Mouse (Mus musculus): ENCODE measurements around the gene Pdcd2l.

DNA sequence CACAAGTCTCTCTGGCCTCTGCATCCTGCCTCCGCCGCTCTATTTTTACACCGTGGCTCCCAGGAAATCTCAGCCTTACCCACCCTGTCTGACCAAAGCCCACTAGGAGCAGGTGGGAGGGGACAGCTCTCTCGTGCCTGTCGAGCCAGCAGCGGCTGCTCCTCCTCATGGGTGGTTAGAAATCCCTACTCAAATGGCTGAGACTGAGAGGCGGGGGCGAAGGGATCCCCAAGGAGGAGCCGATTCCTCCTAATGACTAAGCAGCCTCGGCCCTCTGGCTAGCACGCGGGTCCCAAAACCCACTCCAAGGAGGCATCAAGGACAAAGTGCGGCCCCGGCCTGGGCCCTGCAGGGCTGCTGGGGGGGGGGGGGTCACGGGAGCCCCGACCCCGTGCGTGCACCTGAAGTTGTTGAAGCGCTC lies 33.2 kb upstream of the Pdcd2l start:
- TF ChIP-seq CTCF (IDR thresholded peaks at IDR 0.05; ENCODE audit: borderline replicate concordance, control insufficient read depth, extremely low read depth, insufficient read depth, low read length, poor library complexity) (no peak), POLR2A (IDR thresholded peaks at IDR 0.05; ENCODE audit: control insufficient read depth, extremely low read depth, insufficient read depth, low read length, poor library complexity) (no peak)
